Mouse (Mus musculus): Measurements from ENCODE around the gene Lsmem1.

The Lsmem1 gene

DNA sequence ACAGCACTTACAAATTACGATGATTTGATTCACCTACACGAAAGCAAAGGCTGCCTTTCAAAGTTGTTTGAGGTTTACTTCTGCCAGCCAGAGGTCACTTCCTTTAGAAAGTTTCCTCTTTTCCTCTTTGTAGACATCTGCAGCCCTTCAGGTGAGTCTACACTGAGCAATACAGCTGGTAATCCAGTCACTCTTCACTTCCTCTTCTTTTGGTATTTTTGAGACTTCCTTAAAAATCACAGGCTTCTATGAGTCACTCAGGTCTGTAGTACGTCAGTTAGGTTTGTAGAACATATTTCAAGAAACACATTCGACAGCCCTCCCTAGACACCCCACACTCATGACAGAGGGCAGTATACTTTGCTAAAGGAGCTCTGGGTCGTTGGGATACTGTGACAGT, 58.6 kb downstream of the Lsmem1 start:
- DNase-seq (ENCODE audit: low spot score), result no peak

- DNase-seq (ENCODE audit: low spot score), result no peak
Measured at GRCm38 (mm10) chr12:40139484-40140245, 59.6 kb downstream of the Lsmem1 start.

DNA sequence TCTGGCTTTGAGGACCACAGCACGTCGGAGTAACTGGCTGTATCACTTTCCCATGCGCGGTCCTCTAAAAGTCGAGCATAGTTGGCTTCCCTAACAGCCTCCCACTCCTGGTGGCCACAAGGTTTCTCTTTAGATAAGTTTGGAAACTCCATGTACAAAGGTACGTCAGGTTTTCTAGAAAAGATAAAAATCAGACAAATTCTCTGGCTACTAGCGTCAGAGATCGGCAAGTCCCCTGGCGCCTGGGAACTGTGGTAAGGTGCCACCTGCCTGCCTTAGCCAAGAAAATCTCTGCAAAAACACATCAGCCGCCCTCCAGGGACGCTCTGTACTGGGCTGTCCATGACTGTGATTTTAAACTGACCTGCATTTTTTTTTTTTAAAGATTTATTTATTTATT, 64.8 kb downstream of the Lsmem1 start:
- no peak for DNase-seq (ENCODE audit: low spot score)

- peak; percentile 35 for DNase-seq (ENCODE audit: low spot score)
Measured at GRCm38 (mm10) chr12:40133573-40134271, 65.6 kb downstream of the Lsmem1 start, which contains the start of gene Scin. TSS of gene Scin (minus strand) at chr12:40134228.

DNA sequence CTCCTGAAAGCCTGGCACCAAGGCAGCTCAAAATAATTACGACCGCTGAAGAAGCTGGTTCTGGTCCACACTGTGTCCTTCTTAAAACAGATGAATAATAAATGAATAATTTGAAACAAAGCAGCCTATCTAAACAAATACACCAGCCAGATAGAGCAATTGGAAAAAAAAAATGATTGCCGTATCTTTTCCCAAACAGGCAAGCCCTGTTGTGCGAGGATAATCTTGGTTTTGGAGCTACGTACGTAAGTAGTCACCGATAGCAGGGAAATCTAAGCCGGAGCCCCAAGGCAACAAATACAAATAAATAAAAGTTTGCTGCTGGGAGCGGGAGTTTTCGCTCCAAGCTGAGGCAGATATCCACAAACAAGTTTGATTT, 66.1 kb downstream of the Lsmem1 start:
- no peak for DNase-seq (ENCODE audit: low spot score)

All from ovary, postnatal 36 days (tissue).